Mouse (Mus musculus) heart, adult 2 months (tissue): ENCODE measurements around the gene Tcf12.

Experiments
- CTCF ChIP-seq: fragments of 200-600 bp; IDR thresholded peaks from 2 replicates; pipeline ENCODE4 v1.8.1; 2022; ENCODE audit warnings: antibody characterized with exemption, mild to moderate bottlenecking, moderate library complexity
- EP300 ChIP-seq: fragments of 200-500 bp; IDR thresholded peaks from 2 replicates; pipeline ENCODE4 v1.6.1; 2011; ENCODE audit warnings: low read depth, low read length, control low read depth; ENCODE audit not compliant: insufficient read depth

DNA sequence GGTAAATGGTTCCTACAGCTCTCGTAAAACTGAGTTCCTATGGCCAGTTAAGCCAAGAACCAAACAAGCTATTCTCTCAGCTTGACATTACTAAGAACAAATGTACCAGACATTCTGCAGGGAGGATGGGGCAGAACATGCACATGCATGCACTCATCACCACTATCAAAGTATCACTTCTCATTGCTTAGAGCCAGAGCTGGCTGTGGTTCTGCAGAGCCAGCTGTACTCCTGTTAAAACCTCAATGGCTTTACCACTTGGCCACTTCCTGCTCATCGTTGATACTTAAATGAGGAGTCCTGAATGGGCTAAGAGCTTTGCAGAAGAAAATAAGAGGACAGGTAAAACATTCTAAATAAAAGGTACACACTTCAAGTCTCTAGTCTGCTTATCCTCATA lies 14.6 kb downstream of the Tcf12 start:
- TF ChIP-seq EP300, result no peak
- no peak for TF ChIP-seq CTCF
